Mouse (Mus musculus): ENCODE measurements at regions not wholly inside any gene's neighbourhood (a gene's known extent, or its start where the extent isn't known, plus 50 kb on each side); places are given as distances from the start of the nearest gene placed in this dataset.
"Not testable (repeated sequence)": the region's sequence is repeated elsewhere in the genome, so short reads cannot be mapped to it uniquely, and the experiment has no call there.

DNA sequence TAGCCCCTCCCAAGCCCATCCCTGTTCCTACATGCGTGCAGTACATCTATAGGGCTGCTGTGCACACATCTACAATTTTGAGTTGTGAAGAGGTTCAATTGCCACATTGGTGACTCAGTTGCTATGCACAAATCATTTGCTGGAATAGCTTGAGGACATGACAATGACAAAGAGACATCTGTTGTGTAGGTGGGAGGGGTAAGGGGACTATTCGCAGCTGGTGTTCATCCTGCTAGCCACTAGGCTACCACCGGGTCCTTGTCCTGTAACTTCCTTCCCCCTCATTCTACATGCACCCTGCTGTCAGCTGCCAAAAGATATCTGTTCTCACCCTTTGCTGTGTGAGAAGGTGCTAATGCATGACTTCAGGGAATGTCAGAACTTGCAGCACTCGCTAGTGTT is 1117.7 kb upstream of the Arrdc3 start:
- Histone ChIP-seq H3K27me3 (ENCODE audit: control insufficient read depth, insufficient read depth, low read length) (no peaks in the 10 kb centered on the region), H3K27ac (ENCODE audit: low read depth, low read length) (no peak overlapping the region), H3K9ac (replicated peaks; ENCODE audit: low read depth, low read length) (no peak overlapping the region), H3K9me3 (ENCODE audit: control insufficient read depth, low read length) (no peaks in the 10 kb centered on the region), H3K36me3 (ENCODE audit: control insufficient read depth, insufficient read depth, low read length) (no peaks in the 10 kb centered on the region), H3K4me1 (ENCODE audit: control insufficient read depth, insufficient read depth, low read length) (no peaks in the 10 kb centered on the region), H3K4me3 (ENCODE audit: low read depth, low read length) (no peak overlapping the region), H3K4me2 (ENCODE audit: low read depth, low read length) (no peak overlapping the region)
- WGBS = 7% methylated on average over 4 of the region's 4 CpGs
- ATAC-seq (ENCODE audit: low read depth) = peak; percentile 51; the same call in 1 of the 2 replicates

DNA sequence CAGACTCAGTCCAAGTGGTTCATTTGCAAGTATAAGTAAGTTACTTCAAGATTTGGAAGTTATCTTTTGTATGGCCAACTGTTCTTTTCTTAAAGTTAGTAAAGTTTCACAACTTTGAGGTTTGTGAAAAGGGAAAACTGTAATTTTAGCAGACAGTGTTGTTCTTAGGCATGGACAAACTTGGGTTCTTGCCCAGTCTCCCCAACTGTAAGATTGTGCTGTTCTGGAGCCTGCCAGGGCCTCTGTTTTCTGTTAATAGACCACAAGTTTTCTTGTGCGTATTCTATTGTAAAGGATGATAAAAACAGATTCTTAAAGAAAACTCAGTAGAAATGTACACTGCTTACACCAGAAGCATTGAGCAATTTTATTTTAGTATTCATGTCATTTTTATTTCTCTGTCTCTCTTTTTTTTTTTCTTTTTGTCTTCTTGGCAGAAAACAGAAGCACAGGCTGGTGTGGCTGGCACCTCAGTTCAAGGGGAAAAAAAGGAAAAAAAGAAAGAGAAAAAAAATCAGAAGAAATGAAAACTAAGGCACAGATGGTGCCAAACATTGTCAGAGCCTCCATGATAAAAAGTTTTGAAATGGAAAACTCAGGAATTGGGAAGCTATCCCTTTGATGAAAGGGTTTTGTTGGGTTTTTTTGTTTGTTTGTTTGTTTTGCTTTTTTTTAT is 1098.1 kb upstream of the Arrdc3 start:
- Histone ChIP-seq H3K9ac (replicated peaks; ENCODE audit: low read depth, low read length) (no peak overlapping the region), H3K4me1 (ENCODE audit: control insufficient read depth, insufficient read depth, low read length) (no peaks in the 10 kb centered on the region), H3K36me3 (ENCODE audit: control insufficient read depth, insufficient read depth, low read length) (no peaks in the 10 kb centered on the region), H3K27ac (ENCODE audit: low read depth, low read length) (no peak overlapping the region), H3K9me3 (ENCODE audit: control insufficient read depth, low read length) (no peaks in the 10 kb centered on the region), H3K4me3 (ENCODE audit: low read depth, low read length) (no peak overlapping the region), H3K27me3 (ENCODE audit: control insufficient read depth, insufficient read depth, low read length) (no peaks in the 10 kb centered on the region), H3K4me2 (ENCODE audit: low read depth, low read length) (no peak overlapping the region)
- no peak for ATAC-seq (ENCODE audit: low read depth)
- 86% methylated on average over 1 of the region's 1 CpGs for WGBS

DNA sequence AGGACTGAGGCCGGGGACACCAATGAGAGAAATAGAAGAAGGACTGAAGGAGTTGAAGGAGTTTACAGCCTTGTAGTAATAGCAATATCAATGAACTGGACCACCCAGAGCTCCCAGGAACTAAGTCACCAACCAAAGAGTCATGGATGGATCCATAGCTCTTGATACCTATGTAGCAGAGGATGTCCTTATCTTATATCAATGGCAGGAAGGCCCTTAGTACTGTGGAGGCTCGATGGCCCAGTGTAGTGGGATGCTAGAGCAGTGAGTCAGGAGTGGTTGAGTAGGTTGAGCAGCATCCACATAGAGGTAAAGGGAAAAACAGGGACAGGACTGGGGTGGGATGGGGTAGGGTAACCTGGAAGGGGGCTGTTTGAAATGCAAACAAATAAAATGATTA is 1081.6 kb upstream of the Arrdc3 start:
- H3K27me3 ChIP-seq (ENCODE audit: control insufficient read depth, insufficient read depth, low read length) = no peaks in the 10 kb centered on the region
- H3K4me2 ChIP-seq (ENCODE audit: low read depth, low read length) = no peak overlapping the region
- no peak overlapping the region for H3K27ac ChIP-seq (ENCODE audit: low read depth, low read length)
- H3K4me1 ChIP-seq (ENCODE audit: control insufficient read depth, insufficient read depth, low read length) = no peaks in the 10 kb centered on the region
- H3K4me3 ChIP-seq (ENCODE audit: low read depth, low read length) = no peak overlapping the region
- H3K9ac ChIP-seq (replicated peaks; ENCODE audit: low read depth, low read length) = no peak overlapping the region
- whole genome bisulfite sequencing = 85% methylated on average over 2 of the region's 2 CpGs
- H3K36me3 ChIP-seq (ENCODE audit: control insufficient read depth, insufficient read depth, low read length) = no peaks in the 10 kb centered on the region
- H3K9me3 ChIP-seq (ENCODE audit: control insufficient read depth, low read length) = no peaks in the 10 kb centered on the region
- no peak for ATAC-seq (ENCODE audit: low read depth)

DNA sequence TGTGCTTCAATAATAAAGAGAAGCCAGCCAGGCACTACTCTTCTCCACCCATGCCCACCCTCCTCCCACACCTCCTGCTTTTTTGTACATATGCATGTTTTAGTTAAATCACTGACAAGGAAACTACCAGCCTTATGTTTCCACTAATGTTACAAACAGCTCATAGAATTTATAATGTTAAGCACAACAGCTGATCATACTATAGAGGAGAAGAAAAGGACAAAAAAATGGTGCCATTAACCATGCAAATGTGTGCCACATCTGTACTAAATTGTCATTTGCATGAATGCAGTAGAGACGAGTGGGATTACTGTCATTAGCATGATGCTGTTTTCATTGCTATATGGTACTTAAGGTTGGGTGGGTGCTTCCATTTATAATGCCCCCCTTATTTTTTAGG is 1047.6 kb upstream of the Arrdc3 start:
- Histone ChIP-seq H3K4me2 (ENCODE audit: low read depth, low read length) (no peak overlapping the region), H3K9ac (replicated peaks; ENCODE audit: low read depth, low read length) (no peak overlapping the region), H3K4me1 (ENCODE audit: control insufficient read depth, insufficient read depth, low read length) (no peaks in the 10 kb centered on the region), H3K36me3 (ENCODE audit: control insufficient read depth, insufficient read depth, low read length) (no peaks in the 10 kb centered on the region), H3K27ac (ENCODE audit: low read depth, low read length) (no peak overlapping the region), H3K4me3 (ENCODE audit: low read depth, low read length) (no peak overlapping the region), H3K9me3 (ENCODE audit: control insufficient read depth, low read length) (no peaks in the 10 kb centered on the region), H3K27me3 (ENCODE audit: control insufficient read depth, insufficient read depth, low read length) (no peaks in the 10 kb centered on the region)
- peak; percentile 51; the same call in 1 of the 2 replicates for ATAC-seq (ENCODE audit: low read depth)
- WGBS = 26% methylated on average over 1 of the region's 1 CpGs

DNA sequence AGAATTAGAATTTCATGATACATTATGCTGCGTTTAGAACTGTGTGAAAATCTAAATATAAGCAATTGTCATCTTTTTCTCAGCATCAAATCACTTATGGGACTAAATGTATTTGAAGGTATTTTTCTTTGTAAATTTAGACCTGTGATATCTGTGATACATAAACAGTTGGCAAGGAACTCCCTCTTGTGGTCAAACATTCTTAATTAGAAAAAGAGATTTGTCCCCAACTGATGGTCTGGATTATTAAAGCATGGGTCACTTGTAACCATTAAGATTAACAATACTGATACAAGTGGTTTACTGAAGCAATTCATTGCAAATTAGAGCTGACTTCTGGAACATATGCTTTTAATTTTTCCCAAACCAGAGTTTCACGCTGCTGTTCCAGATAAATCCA is 1038.4 kb upstream of the Arrdc3 start:
- no peaks in the 10 kb centered on the region for H3K9me3 ChIP-seq (ENCODE audit: control insufficient read depth, low read length)
- H3K36me3 ChIP-seq (ENCODE audit: control insufficient read depth, insufficient read depth, low read length) = no peaks in the 10 kb centered on the region
- H3K9ac ChIP-seq (replicated peaks; ENCODE audit: low read depth, low read length) = no peak overlapping the region
- WGBS = 61% methylated on average over 2 of the region's 2 CpGs
- no peak overlapping the region for H3K4me3 ChIP-seq (ENCODE audit: low read depth, low read length)
- H3K27me3 ChIP-seq (ENCODE audit: control insufficient read depth, insufficient read depth, low read length) = no peaks in the 10 kb centered on the region
- ATAC-seq (ENCODE audit: low read depth) = no peak; the same call in 1 of the 2 replicates
- H3K4me2 ChIP-seq (ENCODE audit: low read depth, low read length) = no peak overlapping the region
- no peak overlapping the region for H3K27ac ChIP-seq (ENCODE audit: low read depth, low read length)
- no peaks in the 10 kb centered on the region for H3K4me1 ChIP-seq (ENCODE audit: control insufficient read depth, insufficient read depth, low read length)

DNA sequence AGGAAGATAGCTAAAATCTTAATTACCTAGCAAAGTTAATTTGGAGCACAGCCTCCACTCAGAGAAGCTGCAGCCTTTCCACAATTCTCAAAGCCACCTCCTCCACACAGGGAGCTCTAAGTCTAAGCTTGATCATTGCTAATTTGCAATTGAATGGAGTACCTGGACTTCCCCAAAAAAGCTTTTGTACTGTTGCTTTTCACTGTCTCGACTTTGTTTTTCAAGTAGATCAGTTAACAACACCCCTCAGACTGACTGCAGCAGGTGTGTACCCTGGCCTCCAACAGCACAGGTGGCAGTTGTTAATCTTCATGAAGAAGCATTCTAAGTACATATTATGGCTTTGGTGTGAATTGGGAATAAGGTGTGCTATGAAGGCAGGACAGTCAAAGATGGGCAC is 1015.7 kb upstream of the Arrdc3 start:
- H3K4me1 ChIP-seq (ENCODE audit: control insufficient read depth, insufficient read depth, low read length); ATAC-seq (ENCODE audit: low read depth); H3K27ac ChIP-seq (ENCODE audit: low read depth, low read length); H3K4me3 ChIP-seq (ENCODE audit: low read depth, low read length); H3K9me3 ChIP-seq (ENCODE audit: control insufficient read depth, low read length); H3K9ac ChIP-seq (replicated peaks; ENCODE audit: low read depth, low read length); H3K4me2 ChIP-seq (ENCODE audit: low read depth, low read length); H3K36me3 ChIP-seq (ENCODE audit: control insufficient read depth, insufficient read depth, low read length); H3K27me3 ChIP-seq (ENCODE audit: control insufficient read depth, insufficient read depth, low read length): not testable (repeated sequence)
- WGBS = 78% methylated on average over 1 of the region's 1 CpGs

DNA sequence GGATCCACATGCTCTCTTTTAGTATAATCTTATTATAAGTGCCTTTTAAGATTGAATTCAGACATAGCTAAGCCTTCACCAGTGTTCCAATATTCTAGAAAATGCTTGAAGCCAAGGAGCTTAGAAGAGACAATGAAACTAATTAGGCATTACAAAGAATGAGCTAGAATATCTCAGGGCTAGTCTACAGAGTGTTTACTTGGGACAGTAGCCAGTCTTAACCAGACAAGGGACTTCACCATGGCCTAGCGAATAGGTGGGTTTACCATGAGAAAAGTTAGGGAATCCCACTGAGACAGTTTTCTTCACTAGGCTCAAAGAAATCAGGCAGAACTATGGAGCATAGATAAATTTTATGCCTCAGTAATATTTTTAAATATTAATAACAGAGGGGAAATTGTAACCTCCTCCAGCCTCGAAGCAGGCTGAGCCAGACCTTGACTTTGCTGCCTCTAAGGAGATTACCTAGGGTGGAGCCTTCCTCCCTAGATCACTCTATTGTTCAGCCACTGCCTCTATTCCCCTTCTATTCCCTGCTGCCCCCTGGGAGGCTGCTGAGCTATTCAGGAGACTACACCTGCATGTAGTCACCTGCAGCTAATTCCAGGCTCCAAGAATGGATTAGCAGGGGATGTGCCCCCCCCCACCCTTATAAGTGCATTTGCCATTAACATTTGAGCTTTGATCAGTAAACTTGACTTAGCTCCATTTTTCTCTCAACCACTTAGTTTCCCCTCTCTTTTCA is 1014.5 kb upstream of the Arrdc3 start:
- H3K36me3 ChIP-seq (ENCODE audit: control insufficient read depth, insufficient read depth, low read length) = no peaks in the 10 kb centered on the region
- WGBS = 72% methylated on average over 2 of the region's 2 CpGs
- H3K4me2 ChIP-seq (ENCODE audit: low read depth, low read length) = no peak overlapping the region
- no peaks in the 10 kb centered on the region for H3K4me1 ChIP-seq (ENCODE audit: control insufficient read depth, insufficient read depth, low read length)
- ATAC-seq (ENCODE audit: low read depth) = no peak
- H3K27me3 ChIP-seq (ENCODE audit: control insufficient read depth, insufficient read depth, low read length) = no peaks in the 10 kb centered on the region
- H3K27ac ChIP-seq (ENCODE audit: low read depth, low read length) = no peak overlapping the region
- no peaks in the 10 kb centered on the region for H3K9me3 ChIP-seq (ENCODE audit: control insufficient read depth, low read length)
- no peak overlapping the region for H3K4me3 ChIP-seq (ENCODE audit: low read depth, low read length)
- no peak overlapping the region for H3K9ac ChIP-seq (replicated peaks; ENCODE audit: low read depth, low read length)

DNA sequence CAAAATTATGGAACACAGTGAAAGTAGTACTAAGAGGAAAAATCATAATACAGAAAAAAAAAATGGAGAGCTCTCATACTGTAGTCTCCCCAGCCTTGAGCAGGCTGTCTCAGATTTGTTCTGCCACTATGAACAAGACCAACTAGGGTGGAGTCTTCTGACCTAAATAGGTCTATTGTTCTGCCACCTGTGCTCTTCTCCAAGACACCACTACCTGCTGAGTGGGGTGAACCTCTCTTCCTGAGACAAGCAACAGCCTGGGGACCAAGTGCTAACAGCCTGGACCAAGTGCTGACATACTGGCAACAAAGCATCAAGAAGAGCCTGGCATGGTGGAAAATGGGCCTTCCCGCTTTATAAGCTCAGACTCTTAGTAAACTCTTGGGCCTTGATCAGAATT is 1003.0 kb upstream of the Arrdc3 start:
- H3K4me2 ChIP-seq (ENCODE audit: low read depth, low read length) = no peak overlapping the region
- H3K27ac ChIP-seq (ENCODE audit: low read depth, low read length) = no peak overlapping the region
- no peaks in the 10 kb centered on the region for H3K36me3 ChIP-seq (ENCODE audit: control insufficient read depth, insufficient read depth, low read length)
- no peak overlapping the region for H3K4me3 ChIP-seq (ENCODE audit: low read depth, low read length)
- H3K9ac ChIP-seq (replicated peaks; ENCODE audit: low read depth, low read length) = no peak overlapping the region
- no peak for ATAC-seq (ENCODE audit: low read depth)
- no peaks in the 10 kb centered on the region for H3K27me3 ChIP-seq (ENCODE audit: control insufficient read depth, insufficient read depth, low read length)
- 100% methylated on average over 1 of the region's 1 CpGs for WGBS
- H3K9me3 ChIP-seq (ENCODE audit: control insufficient read depth, low read length) = no peaks in the 10 kb centered on the region
- no peaks in the 10 kb centered on the region for H3K4me1 ChIP-seq (ENCODE audit: control insufficient read depth, insufficient read depth, low read length)

DNA sequence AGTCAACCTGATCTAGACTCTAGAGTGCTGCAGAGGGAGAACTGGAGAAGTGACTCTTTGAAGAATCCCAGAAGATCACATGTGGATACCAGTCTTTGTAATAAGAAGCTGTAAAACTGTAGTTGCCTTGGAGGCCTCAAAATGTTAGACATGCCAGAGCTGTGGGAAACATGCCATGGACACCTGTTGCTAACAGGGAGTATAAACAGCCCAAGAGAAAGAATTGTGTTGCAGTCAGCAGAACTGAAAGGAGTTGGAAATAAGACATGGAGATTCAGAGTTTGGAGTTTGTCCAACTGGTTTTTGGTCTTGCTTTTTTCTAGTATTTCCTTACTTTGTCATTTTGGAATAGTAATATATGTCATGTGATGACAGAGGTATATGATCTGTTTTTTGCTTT is 997.2 kb upstream of the Arrdc3 start:
- H3K4me1 ChIP-seq (ENCODE audit: control insufficient read depth, insufficient read depth, low read length) = no peaks in the 10 kb centered on the region
- H3K9ac ChIP-seq (replicated peaks; ENCODE audit: low read depth, low read length) = no peak overlapping the region
- H3K4me2 ChIP-seq (ENCODE audit: low read depth, low read length) = no peak overlapping the region
- no peaks in the 10 kb centered on the region for H3K36me3 ChIP-seq (ENCODE audit: control insufficient read depth, insufficient read depth, low read length)
- no peaks in the 10 kb centered on the region for H3K9me3 ChIP-seq (ENCODE audit: control insufficient read depth, low read length)
- no peak overlapping the region for H3K4me3 ChIP-seq (ENCODE audit: low read depth, low read length)
- H3K27ac ChIP-seq (ENCODE audit: low read depth, low read length) = no peak overlapping the region
- no peak for ATAC-seq (ENCODE audit: low read depth)
- no peaks in the 10 kb centered on the region for H3K27me3 ChIP-seq (ENCODE audit: control insufficient read depth, insufficient read depth, low read length)
